Mouse (Mus musculus): ENCODE measurements around the gene Pde1a. TPM values are rescaled to one million over a fixed set of nuclear protein-coding genes. Genes with fewer than 3 reads are reported as not detected.

Pde1a gene
- 2.8 and 4.3 TPM in 2 replicates for polyA plus RNA-seq (2015; fragmentation: Nextera tagmentation; extraction: Ambion mirVana)

DNA sequence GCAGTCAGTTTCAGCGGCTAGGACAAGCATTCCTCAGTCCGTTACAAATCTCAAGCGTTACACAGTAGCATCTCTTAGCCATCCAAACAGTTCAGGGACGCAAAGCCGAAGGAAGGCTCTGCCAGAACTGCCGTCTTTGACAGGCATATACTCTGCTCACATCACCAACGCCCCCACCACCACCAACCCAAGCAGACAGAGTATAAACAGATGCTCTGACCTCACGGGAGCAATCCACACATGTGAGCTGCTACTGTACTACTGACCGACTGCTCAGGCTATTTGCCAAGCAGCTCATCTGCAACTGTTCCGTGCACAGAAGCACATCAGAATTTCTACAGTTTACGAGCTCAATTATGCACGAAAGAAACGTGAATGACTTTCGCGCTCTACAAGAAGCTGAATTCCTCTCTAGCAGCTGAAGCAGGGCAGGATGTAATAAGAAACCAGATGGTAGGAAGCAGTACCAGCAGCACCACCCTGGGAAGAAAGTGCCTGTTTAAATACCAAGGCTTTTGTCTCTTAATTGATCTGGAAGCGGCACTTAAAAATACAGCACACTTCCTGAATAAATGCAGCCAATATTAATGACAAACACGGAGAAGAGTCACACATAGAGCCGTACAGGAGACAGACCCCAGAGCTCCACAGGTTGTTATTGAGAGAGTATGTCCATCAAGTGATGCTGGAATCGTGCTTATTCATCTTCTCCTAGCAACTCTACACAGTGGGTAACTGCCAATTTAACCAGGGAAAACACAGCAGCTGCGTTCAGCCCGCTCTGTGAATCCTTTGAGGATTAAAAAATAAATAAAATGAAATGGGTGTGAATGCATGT, at the start of gene Pde1a:
Gene Pde1a (minus strand): TSS at position 598 of the 838 bp plus-strand sequence.
- Histone ChIP-seq H3K9ac (replicated peaks) (peak within 1 kb of the TSS; percentile 24; the same call in 1 of the 2 replicates), H3K9me3 (no peaks in the 10 kb centered on the region), H3K4me3 (replicated peaks) (peak within 1 kb of the TSS; percentile 43), H3K4me2 (replicated peaks) (peak within 1 kb of the TSS; percentile 61), H3K4me1 (replicated peaks) (peaks cover 27% of the 10 kb centered on the region), H3K36me3 (no peaks in the 10 kb centered on the region), H3K27me3 (no peaks in the 10 kb centered on the region), H3K27ac (peak within 1 kb of the TSS; percentile 39; the same call in 1 of the 2 replicates)
- ATAC-seq = peak; percentile 95
- 6% methylated on average over 21 of the region's 21 CpGs for WGBS

DNA sequence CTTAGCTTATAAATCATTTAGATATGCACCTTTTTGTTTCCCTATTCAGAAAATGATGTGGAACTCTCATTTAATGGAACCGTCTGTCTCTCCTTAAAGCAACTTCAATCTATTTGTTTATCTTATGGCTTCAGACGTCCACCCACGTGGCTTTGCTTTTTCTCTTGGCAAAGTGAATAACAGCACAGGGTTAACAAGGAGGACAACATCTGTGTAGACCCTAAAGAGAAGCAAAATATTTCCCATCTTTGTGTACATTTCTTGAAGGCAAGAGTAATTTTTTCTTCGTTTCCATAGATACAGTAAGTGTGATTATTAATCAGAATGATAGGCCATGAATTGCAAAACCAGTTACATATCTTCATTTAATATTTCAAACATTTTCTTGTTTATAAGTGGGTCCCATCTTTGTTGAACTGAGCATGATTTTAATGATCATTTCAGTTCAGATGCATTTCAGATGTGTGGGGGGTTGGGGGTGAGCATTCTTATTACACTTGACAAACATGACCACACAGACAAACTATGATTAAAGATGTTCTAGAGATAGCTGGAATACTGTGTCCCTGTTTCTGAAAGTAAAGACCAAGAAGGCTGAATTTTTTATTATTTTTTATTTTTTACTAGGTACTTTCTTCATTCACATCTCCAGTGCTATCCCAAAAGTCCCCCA, 49.5 kb upstream of the Pde1a start:
- Histone ChIP-seq H3K4me2 (replicated peaks) (no peak overlapping the region), H3K36me3 (no peaks in the 10 kb centered on the region), H3K9me3 (no peaks in the 10 kb centered on the region), H3K4me3 (replicated peaks) (no peak overlapping the region), H3K4me1 (replicated peaks) (no peaks in the 10 kb centered on the region), H3K27me3 (no peaks in the 10 kb centered on the region), H3K27ac (no peak overlapping the region), H3K9ac (replicated peaks) (no peak overlapping the region)
- no peak for ATAC-seq
- WGBS = 77% methylated on average over 4 of the region's 4 CpGs

GRCm38 (mm10) chr2:80178154-80178553, 48.9 kb upstream of the Pde1a start:
- 80% methylated on average over 3 of the region's 3 CpGs for WGBS
- Histone ChIP-seq H3K36me3 (no peaks in the 10 kb centered on the region), H3K27ac (no peak overlapping the region), H3K4me1 (replicated peaks) (no peaks in the 10 kb centered on the region), H3K9me3 (no peaks in the 10 kb centered on the region), H3K4me3 (replicated peaks) (no peak overlapping the region), H3K27me3 (no peaks in the 10 kb centered on the region), H3K4me2 (replicated peaks) (no peak overlapping the region), H3K9ac (replicated peaks) (no peak overlapping the region)
- no peak for ATAC-seq

GRCm38 (mm10) chr2:80168103-80168502, 38.8 kb upstream of the Pde1a start:
- Histone ChIP-seq H3K9ac (replicated peaks) (no peak overlapping the region), H3K4me3 (replicated peaks) (no peak overlapping the region), H3K4me2 (replicated peaks) (no peak overlapping the region), H3K36me3 (no peaks in the 10 kb centered on the region), H3K4me1 (replicated peaks) (no peaks in the 10 kb centered on the region), H3K9me3 (no peaks in the 10 kb centered on the region), H3K27ac (no peak overlapping the region), H3K27me3 (no peaks in the 10 kb centered on the region)
- no peak for ATAC-seq
- 87% methylated on average over 1 of the region's 1 CpGs for WGBS

DNA sequence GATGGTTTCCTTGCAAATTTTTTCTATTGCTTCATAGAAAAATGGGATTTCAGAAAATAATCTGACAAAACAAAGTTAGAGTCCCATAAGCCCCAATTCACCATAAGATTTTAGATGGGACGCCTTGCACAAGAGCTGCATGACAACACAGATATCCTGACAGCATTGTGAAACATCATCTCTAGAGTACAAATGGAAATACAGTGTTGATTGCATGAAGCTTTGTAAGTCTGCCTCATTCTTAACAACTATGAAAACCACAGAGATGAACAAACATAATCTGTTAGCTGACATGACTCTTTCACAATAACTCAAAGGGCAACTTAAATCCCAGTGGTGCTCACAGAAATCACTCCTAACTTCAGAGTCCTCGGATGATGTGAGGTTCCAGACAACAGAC, 29.5 kb upstream of the Pde1a start:
- Histone ChIP-seq H3K9me3 (no peaks in the 10 kb centered on the region), H3K36me3 (no peaks in the 10 kb centered on the region), H3K4me3 (replicated peaks) (no peak overlapping the region), H3K4me1 (replicated peaks) (no peaks in the 10 kb centered on the region), H3K9ac (replicated peaks) (no peak overlapping the region), H3K27me3 (no peaks in the 10 kb centered on the region), H3K27ac (no peak overlapping the region), H3K4me2 (replicated peaks) (no peak overlapping the region)
- no peak for ATAC-seq
- WGBS = 84% methylated on average over 2 of the region's 2 CpGs

DNA sequence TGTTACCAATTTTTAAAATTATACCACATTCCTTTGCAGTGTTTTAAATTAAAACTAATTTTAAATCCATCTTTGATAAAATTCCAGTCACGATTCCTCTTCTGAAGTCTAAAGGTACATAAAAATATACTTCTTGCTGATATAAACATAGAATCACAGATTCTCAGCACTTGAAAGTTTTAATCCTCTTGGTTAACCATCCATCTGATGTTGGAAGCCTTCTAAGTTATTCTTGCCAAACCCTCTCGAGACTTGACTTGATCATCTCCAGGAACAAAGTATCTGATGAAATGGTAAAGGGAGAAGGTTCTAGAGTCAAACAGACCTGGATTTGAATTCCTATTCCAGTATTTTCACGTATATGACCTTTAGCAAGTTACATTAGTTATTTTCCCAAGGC, 28.9 kb upstream of the Pde1a start:
- H3K27me3 ChIP-seq = no peaks in the 10 kb centered on the region
- H3K4me1 ChIP-seq (replicated peaks) = no peaks in the 10 kb centered on the region
- 89% methylated on average over 3 of the region's 3 CpGs for WGBS
- H3K9me3 ChIP-seq = no peaks in the 10 kb centered on the region
- no peak overlapping the region for H3K27ac ChIP-seq
- no peak for ATAC-seq
- no peak overlapping the region for H3K4me3 ChIP-seq (replicated peaks)
- no peak overlapping the region for H3K9ac ChIP-seq (replicated peaks)
- H3K4me2 ChIP-seq (replicated peaks) = no peak overlapping the region
- H3K36me3 ChIP-seq = no peaks in the 10 kb centered on the region

DNA sequence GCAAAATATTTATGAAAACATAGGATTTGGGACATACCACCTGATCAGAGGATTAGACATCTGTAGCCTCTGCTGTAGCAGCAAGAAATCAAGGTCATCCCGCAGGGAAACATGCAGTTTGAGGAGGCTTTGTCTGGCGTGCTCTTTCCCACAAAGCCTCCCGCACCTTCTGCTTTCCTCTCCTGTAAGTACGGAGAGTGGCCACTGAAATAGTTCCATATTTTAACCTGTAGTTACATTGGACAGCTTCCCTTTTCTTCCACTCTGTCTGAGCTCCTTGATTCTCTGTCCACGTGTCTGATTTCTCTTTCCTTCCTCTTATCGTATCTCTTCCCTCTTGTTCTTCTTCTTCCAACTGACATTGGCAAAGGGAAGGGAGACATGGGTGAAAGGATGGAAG, 20.8 kb upstream of the Pde1a start:
- no peaks in the 10 kb centered on the region for H3K9me3 ChIP-seq
- H3K27ac ChIP-seq = no peak overlapping the region
- ATAC-seq = no peak
- H3K4me3 ChIP-seq (replicated peaks) = no peak overlapping the region
- no peaks in the 10 kb centered on the region for H3K4me1 ChIP-seq (replicated peaks)
- H3K27me3 ChIP-seq = no peaks in the 10 kb centered on the region
- H3K4me2 ChIP-seq (replicated peaks) = no peak overlapping the region
- H3K36me3 ChIP-seq = no peaks in the 10 kb centered on the region
- 85% methylated on average over 6 of the region's 6 CpGs for WGBS
- no peak overlapping the region for H3K9ac ChIP-seq (replicated peaks)

GRCm38 (mm10) chr2:80149332-80149731, 20.1 kb upstream of the Pde1a start:
- H3K4me3 ChIP-seq (replicated peaks) = no peak overlapping the region
- H3K9me3 ChIP-seq = no peaks in the 10 kb centered on the region
- no peaks in the 10 kb centered on the region for H3K36me3 ChIP-seq
- H3K27me3 ChIP-seq = no peaks in the 10 kb centered on the region
- no peaks in the 10 kb centered on the region for H3K4me1 ChIP-seq (replicated peaks)
- no peak for ATAC-seq
- H3K27ac ChIP-seq = no peak overlapping the region
- no peak overlapping the region for H3K9ac ChIP-seq (replicated peaks)
- H3K4me2 ChIP-seq (replicated peaks) = no peak overlapping the region
- 72% methylated on average over 3 of the region's 3 CpGs for WGBS

DNA sequence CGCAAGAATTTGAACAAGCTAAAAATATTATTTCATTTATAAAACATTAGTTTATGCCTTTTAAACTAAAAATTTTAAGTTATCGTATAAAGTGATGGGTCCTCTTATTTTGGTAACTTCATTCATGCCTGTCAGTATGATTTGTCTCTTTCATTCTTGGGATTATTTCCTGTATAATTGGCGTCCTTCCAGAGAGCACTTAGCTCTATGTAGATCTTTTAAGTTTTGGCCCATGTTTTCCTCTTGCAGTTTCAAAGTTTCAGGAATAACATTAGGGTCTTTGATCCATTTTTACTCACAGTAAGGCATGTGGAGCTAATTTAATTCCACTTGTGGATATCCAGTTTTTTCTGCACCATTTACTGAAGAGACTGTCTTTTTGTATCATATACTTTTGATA, 5.8 kb upstream of the Pde1a start:
- H3K27me3 ChIP-seq = no peaks in the 10 kb centered on the region
- no peak overlapping the region for H3K27ac ChIP-seq
- H3K4me2 ChIP-seq (replicated peaks) = no peak overlapping the region
- H3K9ac ChIP-seq (replicated peaks) = no peak overlapping the region
- H3K4me3 ChIP-seq (replicated peaks) = no peak overlapping the region
- H3K9me3 ChIP-seq = no peaks in the 10 kb centered on the region
- ATAC-seq = no peak
- 75% methylated on average over 3 of the region's 3 CpGs for WGBS
- no peaks in the 10 kb centered on the region for H3K4me1 ChIP-seq (replicated peaks)
- H3K36me3 ChIP-seq = no peaks in the 10 kb centered on the region

GRCm38 (mm10) chr2:80132677-80133076, 3.4 kb upstream of the Pde1a start:
- Histone ChIP-seq H3K4me1 (replicated peaks) (peaks cover 17% of the 10 kb centered on the region), H3K4me2 (replicated peaks) (no peak overlapping the region), H3K4me3 (replicated peaks) (no peak overlapping the region), H3K9ac (replicated peaks) (no peak overlapping the region), H3K9me3 (no peaks in the 10 kb centered on the region), H3K27ac (no peak overlapping the region), H3K27me3 (no peaks in the 10 kb centered on the region), H3K36me3 (no peaks in the 10 kb centered on the region)
- WGBS = 90% methylated on average over 3 of the region's 3 CpGs
- no peak for ATAC-seq

DNA sequence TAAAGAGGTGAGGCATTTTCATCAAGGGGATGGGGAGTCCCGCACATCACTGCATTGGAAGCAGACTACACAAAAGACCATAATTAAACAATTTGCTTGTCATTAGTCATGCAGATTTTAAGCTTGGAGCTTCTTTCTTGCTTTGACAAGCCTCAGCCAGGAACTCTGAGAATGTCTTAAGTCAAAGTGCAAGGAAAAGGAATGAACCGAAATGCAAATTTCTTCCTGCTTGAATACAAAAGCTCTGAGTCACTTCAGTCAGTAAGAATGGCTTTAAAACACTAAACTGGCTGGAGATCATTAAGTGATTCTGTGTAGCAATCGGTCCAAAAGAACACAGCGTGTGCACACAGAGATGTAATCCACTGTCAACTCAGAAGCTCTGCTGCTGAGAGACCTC, 2.6 kb downstream of the Pde1a start:
- WGBS = 5% methylated on average over 4 of the region's 4 CpGs
- no peaks in the 10 kb centered on the region for H3K9me3 ChIP-seq
- peak overlapping the region; percentile 5 for H3K4me2 ChIP-seq (replicated peaks)
- H3K4me3 ChIP-seq (replicated peaks) = no peak overlapping the region
- H3K27ac ChIP-seq = no peak overlapping the region
- no peak for ATAC-seq
- no peak overlapping the region for H3K9ac ChIP-seq (replicated peaks)
- no peaks in the 10 kb centered on the region for H3K36me3 ChIP-seq
- no peaks in the 10 kb centered on the region for H3K27me3 ChIP-seq
- H3K4me1 ChIP-seq (replicated peaks) = peaks cover 27% of the 10 kb centered on the region

GRCm38 (mm10) chr2:80086891-80087290, 42.4 kb downstream of the Pde1a start:
- 78% methylated on average over 2 of the region's 2 CpGs for WGBS
- no peaks in the 10 kb centered on the region for H3K27me3 ChIP-seq

More at GRCm38 (mm10) chr2:80086891-80087290, 42.4 kb downstream of the Pde1a start:
- Histone ChIP-seq H3K4me2 (replicated peaks) (no peak overlapping the region), H3K36me3 (no peaks in the 10 kb centered on the region), H3K27ac (no peak overlapping the region), H3K4me1 (replicated peaks) (no peaks in the 10 kb centered on the region), H3K9me3 (no peaks in the 10 kb centered on the region), H3K4me3 (replicated peaks) (no peak overlapping the region), H3K9ac (replicated peaks) (no peak overlapping the region)
- no peak for ATAC-seq

All from midbrain, embryonic 13.5 days (tissue).